Comparison of ENCODE assay signal across 8 mouse cellular contexts in the genomic region with DNA sequence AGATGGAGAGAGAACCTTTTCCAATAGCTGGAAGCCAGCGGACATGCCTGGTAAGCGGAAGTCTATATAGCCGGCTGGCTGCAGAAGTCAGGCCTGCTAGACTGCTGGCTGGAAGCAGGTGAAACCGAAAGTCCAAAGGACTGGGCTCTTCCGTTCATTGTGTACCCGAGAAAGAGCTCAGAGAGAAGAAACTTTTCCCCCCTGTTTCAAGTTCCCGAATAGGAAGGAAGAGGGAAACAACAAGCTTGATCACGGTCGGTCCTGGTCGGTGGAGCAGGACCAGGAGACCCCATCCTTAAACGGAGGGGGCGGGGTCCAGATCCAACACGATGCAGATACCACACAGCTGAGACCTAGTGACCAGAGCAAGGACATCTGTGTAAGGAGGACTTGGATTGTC. TPM values are rescaled to one million over a fixed set of nuclear protein-coding genes. Genes with fewer than 3 reads are reported as not detected.
DNase-seq lines count a peak whose midpoint lies in the region; ATAC-seq and TF ChIP-seq lines count a peak whose summit lies in the region.

No protein-coding gene starts in this region.

- H3K4me1 ChIP-seq in liver, adult 2 months (ENCODE audit: control insufficient read depth, insufficient read depth, low read length), result no peaks in the 10 kb centered on the region
- H3K4me1 ChIP-seq in liver, embryonic 13.5 days (replicated peaks), result peaks cover 13% of the 10 kb centered on the region
- H3K4me1 ChIP-seq in stomach, embryonic 14.5 days (ENCODE audit: control insufficient read depth, insufficient read depth, low read length), result peaks cover 5% of the 10 kb centered on the region; the same call in 1 of the 2 replicates
- H3K4me1 ChIP-seq in hindbrain, embryonic 16.5 days (ENCODE audit: control insufficient read depth, insufficient read depth, low read depth, low read length), result peaks cover 2% of the 10 kb centered on the region; the same call in 1 of the 2 replicates

- TF ChIP-seq CTCF in liver, adult 2 months (IDR thresholded peaks at IDR 0.05; ENCODE audit: low read depth, low read length), result no peak

- H3K79me2 ChIP-seq in liver, adult 2 months (ENCODE audit: control insufficient read depth, insufficient read depth, low read length), result no peaks in the 10 kb centered on the region

- intact Hi-C loops in heart, postnatal 14 days (cut with DNase I), result no loop called here

- ATAC-seq in liver, embryonic 13.5 days (ENCODE audit: low read depth), result peak; percentile 15; the same call in 1 of the 2 replicates
- ATAC-seq in stomach, embryonic 14.5 days (ENCODE audit: insufficient number of reproducible peaks, insufficient read depth, low FRiP score, low read depth), result peak; percentile 18; the same call in 1 of the 2 replicates
- ATAC-seq in hindbrain, embryonic 16.5 days, result no peak

- peak overlapping the region; percentile 65 for H3K9ac ChIP-seq in liver, adult 2 months (ENCODE audit: low read depth, low read length)
- H3K9ac ChIP-seq in liver, embryonic 13.5 days, result peak overlapping the region; percentile 22; the same call in 1 of the 2 replicates
- no peak overlapping the region for H3K9ac ChIP-seq in stomach, embryonic 14.5 days (replicated peaks; ENCODE audit: low read depth, low read length)
- H3K9ac ChIP-seq in hindbrain, embryonic 16.5 days (ENCODE audit: low read depth, low read length), result no peak overlapping the region

- H3K27me3 ChIP-seq in liver, adult 2 months (ENCODE audit: control insufficient read depth, insufficient read depth, low read length), result no peaks in the 10 kb centered on the region
- H3K27me3 ChIP-seq in liver, embryonic 13.5 days, result peaks cover 8% of the 10 kb centered on the region; the same call in 1 of the 2 replicates
- no peaks in the 10 kb centered on the region for H3K27me3 ChIP-seq in stomach, embryonic 14.5 days (ENCODE audit: control insufficient read depth, insufficient read depth, low read length)
- no peaks in the 10 kb centered on the region for H3K27me3 ChIP-seq in hindbrain, embryonic 16.5 days (replicated peaks; ENCODE audit: control insufficient read depth, insufficient read depth, low read length)

- 32% methylated on average over 13 of the region's 13 CpGs for WGBS in liver, adult 2 months
- WGBS in liver, embryonic 13.5 days (ENCODE audit: insufficient replicate concordance), result 29% methylated on average over 13 of the region's 13 CpGs
- WGBS in stomach, embryonic 14.5 days, result 47% methylated on average over 13 of the region's 13 CpGs
- WGBS in hindbrain, embryonic 16.5 days, result 50% methylated on average over 13 of the region's 13 CpGs

- no peaks in the 10 kb centered on the region for H3K9me3 ChIP-seq in liver, embryonic 13.5 days (replicated peaks)
- no peaks in the 10 kb centered on the region for H3K9me3 ChIP-seq in stomach, embryonic 14.5 days (ENCODE audit: control insufficient read depth, low read depth, low read length)
- no peaks in the 10 kb centered on the region for H3K9me3 ChIP-seq in hindbrain, embryonic 16.5 days (ENCODE audit: control insufficient read depth, low read length)

- peak overlapping the region; percentile 63; the same call in 1 of the 2 replicates for H3K27ac ChIP-seq in liver, adult 2 months (replicated peaks; ENCODE audit: insufficient read depth, low read depth, low read length)
- no peak overlapping the region for H3K27ac ChIP-seq in liver, embryonic 13.5 days
- H3K27ac ChIP-seq in stomach, embryonic 14.5 days (ENCODE audit: low read length), result no peak overlapping the region
- H3K27ac ChIP-seq in hindbrain, embryonic 16.5 days (ENCODE audit: low read depth, low read length), result no peak overlapping the region

- peak overlapping the region; percentile 51 for H3K4me3 ChIP-seq in liver, adult 2 months (ENCODE audit: insufficient read depth, low read depth, low read length)
- H3K4me3 ChIP-seq in liver, embryonic 13.5 days (replicated peaks), result peak overlapping the region; percentile 27
- no peak overlapping the region for H3K4me3 ChIP-seq in stomach, embryonic 14.5 days (ENCODE audit: low read depth, low read length)
- no peak overlapping the region for H3K4me3 ChIP-seq in hindbrain, embryonic 16.5 days (ENCODE audit: low read length)

- peak; percentile 38 for DNase-seq in liver, adult 2 months (ENCODE audit: extremely low read depth, low read depth, low spot score)
- no peak for DNase-seq in liver
- DNase-seq in heart, postnatal 14 days, result peak; percentile 28 to 30
- no peak for DNase-seq in liver, embryonic 13.5 days
- DNase-seq in embryo, embryonic 10.5 days (ENCODE audit: low spot score), result no peak
- no peak for DNase-seq in adrenal gland, adult 8-10 months

- peak overlapping the region; percentile 48 for H3K4me2 ChIP-seq in liver, embryonic 13.5 days
- peak overlapping the region; percentile 35; the same call in 1 of the 2 replicates for H3K4me2 ChIP-seq in stomach, embryonic 14.5 days (replicated peaks; ENCODE audit: low read depth, low read length)
- H3K4me2 ChIP-seq in hindbrain, embryonic 16.5 days (ENCODE audit: low read length), result no peak overlapping the region

- TF ChIP-seq POLR2A in liver, adult 2 months (IDR thresholded peaks at IDR 0.05; ENCODE audit: extremely low read depth, insufficient read depth, low read length), result no peak

- no peaks in the 10 kb centered on the region for H3K36me3 ChIP-seq in liver, adult 2 months (ENCODE audit: control insufficient read depth, insufficient read depth, low read length)
- no peaks in the 10 kb centered on the region for H3K36me3 ChIP-seq in liver, embryonic 13.5 days
- H3K36me3 ChIP-seq in stomach, embryonic 14.5 days (ENCODE audit: control insufficient read depth, insufficient read depth, low read length), result no peaks in the 10 kb centered on the region
- no peaks in the 10 kb centered on the region for H3K36me3 ChIP-seq in hindbrain, embryonic 16.5 days (ENCODE audit: control insufficient read depth, insufficient read depth, low read length)

RNA-seq across cellular contexts. Expression of a gene that starts 9.6 kb away (rescaled TPM):
- 9.5 and 12.1 TPM in 2 replicates for total RNA-seq in liver, adult 2 months (2014; rRNA removed)
- 5.2 and 7.3 TPM in 2 replicates for polyA plus RNA-seq in liver, adult 2 months (2012; rRNA removed)
- total RNA-seq in heart, postnatal 14 days (2021), result 10 to 100 TPM; 26.5 to 34.2 TPM
- polyA plus RNA-seq in liver, embryonic 13.5 days (2015; fragmentation: Nextera tagmentation; extraction: Ambion mirVana), result 247 and 315 TPM in 2 replicates
- polyA plus RNA-seq in stomach, embryonic 14.5 days (2014; fragmentation: Nextera tagmentation; extraction: Ambion mirVana), result 126 and 131 TPM in 2 replicates
- polyA plus RNA-seq in hindbrain, embryonic 16.5 days (2015; fragmentation: Nextera tagmentation; extraction: Ambion mirVana), result 27.7 and 30.9 TPM in 2 replicates
- total RNA-seq in adrenal gland, adult 8-10 months (2022), result 10 to 100 TPM; 15.7 to 23.2 (median 17.6) TPM

Comparison
In these comparisons a context has a peak if more than half of its experiments do, and no peak if none do; other contexts are left out.
1. DNase-seq: peak in liver, adult 2 months (single experiment) and heart, postnatal 14 days (2 of 2); none in liver (single experiment), liver, embryonic 13.5 days (single experiment), embryo, embryonic 10.5 days (single experiment) and adrenal gland, adult 8-10 months (single experiment).
2. H3K4me3 ChIP-seq: peak in liver, adult 2 months (single experiment) and liver, embryonic 13.5 days (single experiment); none in stomach, embryonic 14.5 days (single experiment) and hindbrain, embryonic 16.5 days (single experiment).
3. H3K9ac ChIP-seq: peak in liver, adult 2 months (single experiment) and liver, embryonic 13.5 days (single experiment); none in stomach, embryonic 14.5 days (single experiment) and hindbrain, embryonic 16.5 days (single experiment).